Mouse (Mus musculus): ENCODE data around the gene 4930583I09Rik. TPM values are rescaled to one million over a fixed set of nuclear protein-coding genes. Genes with fewer than 3 reads are reported as not detected.

4930583I09Rik gene
- polyA plus RNA-seq (2016; fragmentation: Nextera tagmentation; extraction: Ambion mirVana), result not detected in 2 replicates

DNA sequence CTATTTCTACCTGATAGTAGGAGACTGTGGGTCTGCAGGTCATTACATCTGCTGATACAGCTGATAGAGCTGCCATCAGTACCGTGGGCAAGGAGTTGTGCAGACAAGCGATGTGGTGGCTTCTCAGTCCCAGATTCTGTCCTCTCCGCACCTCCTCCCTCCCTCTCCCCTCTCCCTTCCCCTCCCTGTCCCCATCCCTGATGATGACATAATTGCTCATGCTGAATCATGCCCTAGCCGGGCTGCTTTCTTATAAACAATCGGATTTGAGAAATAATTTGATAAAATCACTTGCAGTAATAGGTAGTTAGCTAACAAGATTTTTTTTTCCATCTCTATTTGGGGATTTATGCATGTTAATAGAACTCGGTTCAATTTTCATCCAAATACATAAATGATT is at the start of gene 4930583I09Rik:
TSS of gene 4930583I09Rik (minus strand) at position 144 of the 400 bp plus-strand sequence.
- 66% methylated on average over 6 of the region's 6 CpGs for WGBS
- Histone ChIP-seq H3K27ac (replicated peaks) (no peak within 1 kb of the TSS), H3K4me1 (peaks cover 12% of the 10 kb centered on the region), H3K9me3 (no peaks in the 10 kb centered on the region), H3K4me3 (no peak within 1 kb of the TSS), H3K36me3 (replicated peaks) (no peaks in the 10 kb centered on the region), H3K27me3 (replicated peaks; ENCODE audit: low read depth, poor library complexity, severe bottlenecking) (no peaks in the 10 kb centered on the region)
- DNase-seq (ENCODE audit: low spot score), result no peak

DNA sequence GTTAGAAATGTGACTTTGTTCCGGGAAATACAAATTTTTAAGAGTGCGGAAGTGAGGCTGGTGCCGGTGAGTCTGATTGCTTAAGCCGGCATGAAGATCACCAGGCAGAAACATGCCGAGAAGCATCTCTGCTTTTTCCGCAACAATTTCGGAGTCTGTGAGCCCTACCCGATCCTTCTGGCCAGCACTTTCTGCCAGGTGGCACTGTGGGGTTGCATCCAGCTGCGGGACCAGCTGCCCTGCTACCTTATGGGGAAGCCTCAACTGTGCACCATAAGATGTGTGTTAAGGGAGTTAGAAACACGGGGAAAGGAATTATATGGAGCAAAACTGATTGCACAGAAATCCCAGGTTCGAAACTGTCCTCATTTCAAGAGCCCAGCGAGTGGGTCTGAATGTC is 40.2 kb upstream of the 4930583I09Rik start:
- WGBS, result 76% methylated on average over 12 of the region's 12 CpGs
- Histone ChIP-seq H3K27ac (replicated peaks) (no peak overlapping the region), H3K4me1 (peaks cover 12% of the 10 kb centered on the region), H3K36me3 (replicated peaks) (no peaks in the 10 kb centered on the region), H3K27me3 (replicated peaks; ENCODE audit: low read depth, poor library complexity, severe bottlenecking) (no peaks in the 10 kb centered on the region), H3K9me3 (no peaks in the 10 kb centered on the region), H3K4me3 (no peak overlapping the region)
- DNase-seq (ENCODE audit: low spot score), result peak; percentile 12

DNA sequence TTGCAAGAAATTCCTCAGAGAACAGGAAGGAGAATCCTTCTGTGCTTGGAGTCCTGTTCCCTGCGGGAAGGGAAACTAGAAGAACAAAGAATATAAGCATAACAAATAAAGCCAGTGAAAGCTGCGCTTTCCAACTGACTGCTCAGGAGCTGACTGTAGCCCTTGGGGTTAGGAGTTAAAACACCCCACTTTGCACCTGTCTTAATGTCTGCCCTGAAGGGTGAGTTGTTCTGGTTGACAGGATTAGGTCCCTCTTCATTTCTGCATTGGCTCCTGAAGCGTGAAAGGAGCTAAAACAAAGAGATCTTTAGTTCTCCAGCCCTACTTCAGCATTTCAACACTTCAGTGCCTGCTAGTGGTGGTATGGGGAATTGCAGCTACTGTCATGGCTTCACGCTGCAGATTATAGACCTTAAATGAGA is 37.8 kb upstream of the 4930583I09Rik start:
- no peak overlapping the region for H3K27ac ChIP-seq (replicated peaks)
- DNase-seq (ENCODE audit: low spot score), result peak; percentile 47
- WGBS, result 16% methylated on average over 4 of the region's 4 CpGs
- no peaks in the 10 kb centered on the region for H3K36me3 ChIP-seq (replicated peaks)
- no peaks in the 10 kb centered on the region for H3K27me3 ChIP-seq (replicated peaks; ENCODE audit: low read depth, poor library complexity, severe bottlenecking)
- H3K4me1 ChIP-seq, result peaks cover 12% of the 10 kb centered on the region
- no peak overlapping the region for H3K4me3 ChIP-seq
- H3K9me3 ChIP-seq, result no peaks in the 10 kb centered on the region

DNA sequence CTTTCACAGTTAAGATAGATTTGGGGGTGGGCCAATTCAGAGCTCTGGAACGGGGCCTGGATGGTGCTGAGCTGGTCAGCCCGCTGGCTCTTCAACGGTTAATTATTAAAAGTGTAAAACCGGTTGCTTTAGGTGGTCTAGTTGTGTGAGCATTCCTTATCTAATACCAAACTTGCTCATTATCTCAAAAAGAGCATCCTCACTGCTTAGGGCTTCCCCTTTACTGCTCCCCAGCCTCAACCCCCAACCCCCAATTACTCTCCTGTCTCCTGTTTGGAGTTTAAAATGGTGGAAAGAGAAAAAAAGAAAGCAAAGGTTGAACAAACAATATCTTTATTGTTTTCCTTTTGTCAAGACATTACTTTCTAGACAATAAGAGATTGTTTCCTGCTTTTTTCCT is 27.9 kb upstream of the 4930583I09Rik start:
- no peak for DNase-seq (ENCODE audit: low spot score)
- H3K4me1 ChIP-seq, result peaks cover 10% of the 10 kb centered on the region; the same call in 1 of the 2 replicates
- WGBS, result 81% methylated on average over 4 of the region's 4 CpGs

DNA sequence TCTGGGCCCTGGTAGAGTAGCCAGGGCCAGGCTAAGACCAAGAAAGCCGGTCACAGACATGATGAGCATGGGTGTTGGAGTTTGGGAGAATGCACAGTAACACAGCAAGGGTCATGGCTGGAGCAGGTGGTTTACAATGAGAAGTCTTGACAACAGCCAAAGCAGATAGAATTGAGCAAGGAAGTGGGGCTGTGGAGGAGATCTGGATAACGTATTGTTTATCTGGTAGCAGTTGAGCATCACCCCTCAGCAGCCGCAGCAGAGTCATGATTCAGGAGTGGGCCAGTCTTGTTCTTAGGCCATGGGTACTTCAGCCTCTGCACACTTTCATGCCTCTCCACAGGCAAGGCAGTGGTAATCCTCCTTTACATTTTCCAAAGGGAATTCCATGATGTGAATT is 25.1 kb upstream of the 4930583I09Rik start:
- Histone ChIP-seq H3K4me3 (no peak overlapping the region), H3K36me3 (replicated peaks) (no peaks in the 10 kb centered on the region), H3K4me1 (peaks cover 10% of the 10 kb centered on the region; the same call in 1 of the 2 replicates), H3K27ac (replicated peaks) (no peak overlapping the region), H3K9me3 (no peaks in the 10 kb centered on the region), H3K27me3 (replicated peaks; ENCODE audit: low read depth, poor library complexity, severe bottlenecking) (no peaks in the 10 kb centered on the region)
- 79% methylated on average over 3 of the region's 3 CpGs for WGBS
- no peak for DNase-seq (ENCODE audit: low spot score)

More for the DNA sequence above, 27.9 kb upstream of the 4930583I09Rik start:
- H3K27ac ChIP-seq (replicated peaks), result no peak overlapping the region
- H3K27me3 ChIP-seq (replicated peaks; ENCODE audit: low read depth, poor library complexity, severe bottlenecking), result no peaks in the 10 kb centered on the region
- H3K9me3 ChIP-seq, result no peaks in the 10 kb centered on the region
- no peak overlapping the region for H3K4me3 ChIP-seq
- no peaks in the 10 kb centered on the region for H3K36me3 ChIP-seq (replicated peaks)

DNA sequence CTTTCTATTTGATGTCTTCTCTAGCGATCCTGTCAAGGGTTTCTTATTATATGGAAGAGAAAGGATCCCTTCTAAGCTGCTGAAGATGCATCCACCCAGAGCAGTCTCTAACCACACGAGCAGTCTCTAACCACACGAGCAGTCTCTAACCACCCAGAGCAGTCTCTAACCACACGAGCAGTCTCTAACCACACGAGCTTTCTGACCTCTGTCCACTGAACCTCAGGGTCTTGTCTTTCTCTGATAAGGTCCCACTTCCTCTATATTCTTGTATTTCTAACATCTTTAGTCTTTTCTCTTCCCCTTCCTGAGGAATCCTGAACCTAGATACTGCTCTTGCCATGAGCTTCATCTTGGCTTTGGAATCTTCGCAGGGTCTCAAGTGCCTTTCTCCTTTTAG is 23.0 kb upstream of the 4930583I09Rik start:
- Histone ChIP-seq H3K27me3 (replicated peaks; ENCODE audit: low read depth, poor library complexity, severe bottlenecking) (no peaks in the 10 kb centered on the region), H3K4me1 (peaks cover 10% of the 10 kb centered on the region; the same call in 1 of the 2 replicates), H3K27ac (replicated peaks) (no peak overlapping the region), H3K9me3 (no peaks in the 10 kb centered on the region), H3K4me3 (no peak overlapping the region), H3K36me3 (replicated peaks) (no peaks in the 10 kb centered on the region)
- no peak for DNase-seq (ENCODE audit: low spot score)
- WGBS, result 83% methylated on average over 6 of the region's 6 CpGs

DNA sequence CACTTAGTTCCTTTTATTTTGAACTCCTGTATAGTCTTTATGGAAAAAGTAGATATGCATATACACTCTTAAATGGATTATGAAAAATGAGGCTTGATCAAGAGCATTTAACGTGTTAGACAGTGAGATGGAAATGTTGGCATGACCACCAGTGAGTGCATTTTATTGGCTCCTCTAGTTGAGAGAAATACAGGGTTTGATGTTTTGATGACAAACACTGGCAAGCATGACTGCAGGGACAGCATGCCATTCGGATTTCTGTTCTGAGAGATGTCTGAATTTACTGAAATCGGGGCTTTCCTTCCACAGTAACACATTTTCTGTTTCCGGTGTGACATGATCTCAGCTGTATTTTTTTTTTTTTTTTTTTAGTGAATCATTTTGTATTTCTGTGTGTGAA is 12.2 kb upstream of the 4930583I09Rik start:
- H3K9me3 ChIP-seq, result no peaks in the 10 kb centered on the region
- H3K27ac ChIP-seq (replicated peaks), result no peak overlapping the region
- no peak overlapping the region for H3K4me3 ChIP-seq
- 79% methylated on average over 4 of the region's 4 CpGs for WGBS
- no peak for DNase-seq (ENCODE audit: low spot score)
- no peaks in the 10 kb centered on the region for H3K4me1 ChIP-seq
- no peaks in the 10 kb centered on the region for H3K27me3 ChIP-seq (replicated peaks; ENCODE audit: low read depth, poor library complexity, severe bottlenecking)
- no peaks in the 10 kb centered on the region for H3K36me3 ChIP-seq (replicated peaks)

DNA sequence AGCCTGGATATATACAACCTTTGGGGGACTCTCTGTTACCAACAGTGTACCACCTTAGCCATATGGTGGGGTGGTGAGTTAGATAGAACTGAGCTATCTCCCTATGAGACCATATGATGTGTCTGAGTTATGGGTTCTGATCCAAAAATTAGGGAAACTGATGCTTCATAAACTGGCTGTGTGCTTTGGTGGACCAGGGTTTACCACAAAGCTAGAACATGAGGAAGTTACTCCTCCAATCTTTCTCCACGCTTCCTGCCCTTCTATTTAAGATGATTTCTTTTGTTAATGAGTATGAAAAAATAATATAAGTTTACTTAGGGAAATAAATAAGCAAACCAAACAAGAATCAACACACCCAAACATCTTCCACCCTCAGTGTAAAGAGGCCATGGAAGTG is 10.8 kb upstream of the 4930583I09Rik start:
- Histone ChIP-seq H3K4me1 (no peaks in the 10 kb centered on the region), H3K36me3 (replicated peaks) (no peaks in the 10 kb centered on the region), H3K27ac (replicated peaks) (no peak overlapping the region), H3K27me3 (replicated peaks; ENCODE audit: low read depth, poor library complexity, severe bottlenecking) (no peaks in the 10 kb centered on the region), H3K9me3 (no peaks in the 10 kb centered on the region), H3K4me3 (no peak overlapping the region)
- no peak for DNase-seq (ENCODE audit: low spot score)
- 93% methylated on average over 1 of the region's 1 CpGs for WGBS

DNA sequence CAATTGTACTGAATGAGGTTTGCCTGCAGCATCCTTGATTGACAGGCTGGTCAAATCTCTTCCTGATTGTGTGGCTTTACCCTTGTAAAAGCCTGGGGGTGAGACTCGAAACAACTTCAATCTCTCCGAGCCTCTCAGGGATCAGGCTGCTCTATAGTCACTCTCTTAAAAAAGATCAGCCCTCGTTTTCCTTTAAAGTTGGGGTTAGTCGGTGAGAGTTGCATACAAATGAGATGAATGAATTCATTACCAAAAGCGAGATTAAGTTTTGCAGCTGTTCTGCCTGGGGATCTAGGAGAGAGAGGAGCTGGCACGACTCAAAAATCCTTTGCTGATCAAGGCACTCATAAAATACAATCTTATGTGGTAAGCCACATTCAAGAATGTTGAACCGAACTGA is 1.0 kb upstream of the 4930583I09Rik start:
- H3K27ac ChIP-seq (replicated peaks), result no peak overlapping the region
- DNase-seq (ENCODE audit: low spot score), result no peak
- H3K27me3 ChIP-seq (replicated peaks; ENCODE audit: low read depth, poor library complexity, severe bottlenecking), result no peaks in the 10 kb centered on the region

DNA sequence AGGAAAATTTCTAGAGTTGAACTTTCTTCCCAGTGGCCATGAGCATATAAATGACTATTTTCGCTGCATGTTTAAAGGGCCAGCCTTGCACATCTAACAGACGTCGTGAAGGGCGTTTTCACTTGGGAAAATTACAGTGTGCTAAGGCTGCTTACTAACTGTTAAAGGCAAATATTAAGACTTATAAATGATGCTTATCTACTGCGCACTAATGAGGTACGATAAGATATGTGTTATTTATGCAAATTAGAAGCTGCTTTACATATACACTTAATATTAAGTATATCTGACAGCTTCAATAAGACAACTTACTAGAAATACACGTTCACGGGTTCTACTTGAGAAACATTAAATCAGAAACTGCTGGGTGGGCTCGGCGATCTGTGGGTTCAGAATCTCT is 481 bp upstream of the 4930583I09Rik start:
- DNase-seq (ENCODE audit: low spot score), result no peak
- Histone ChIP-seq H3K27me3 (replicated peaks; ENCODE audit: low read depth, poor library complexity, severe bottlenecking) (no peaks in the 10 kb centered on the region), H3K9me3 (no peaks in the 10 kb centered on the region), H3K4me3 (no peak overlapping the region), H3K4me1 (peaks cover 12% of the 10 kb centered on the region), H3K36me3 (replicated peaks) (no peaks in the 10 kb centered on the region), H3K27ac (replicated peaks) (no peak overlapping the region)
- 83% methylated on average over 10 of the region's 10 CpGs for WGBS

More for the DNA sequence above, 1.0 kb upstream of the 4930583I09Rik start:
- Histone ChIP-seq H3K4me1 (peaks cover 12% of the 10 kb centered on the region), H3K36me3 (replicated peaks) (no peaks in the 10 kb centered on the region), H3K9me3 (no peaks in the 10 kb centered on the region), H3K4me3 (no peak overlapping the region)
- 21% methylated on average over 7 of the region's 7 CpGs for WGBS

DNA sequence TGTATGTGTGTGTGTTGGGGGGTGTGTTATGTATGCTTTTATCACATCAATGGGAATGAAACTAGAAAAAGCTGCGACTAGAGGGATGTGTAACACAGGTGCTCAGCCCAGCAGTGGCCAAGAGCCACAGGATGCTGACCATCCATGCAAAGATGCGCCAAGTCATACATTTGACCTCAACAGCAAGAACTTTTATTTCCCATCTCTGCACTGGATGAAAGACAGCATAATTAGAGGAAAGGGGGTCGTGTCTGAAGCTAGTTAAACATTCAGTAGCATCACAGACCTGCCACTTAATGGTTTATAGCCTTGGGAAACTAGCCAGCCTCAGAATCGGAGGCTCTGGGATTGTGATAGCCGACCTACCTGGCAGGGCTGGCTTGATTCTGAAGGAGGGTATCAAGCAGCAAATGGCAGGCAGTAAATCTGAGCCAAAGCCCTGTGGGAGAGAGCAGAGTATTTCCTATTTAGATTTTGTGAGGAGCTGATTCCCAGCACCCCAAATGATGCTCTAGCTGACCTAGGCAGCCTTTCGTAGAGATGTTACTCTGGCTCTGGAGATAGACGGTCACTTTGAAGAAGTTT is 1.9 kb downstream of the 4930583I09Rik start:
- DNase-seq (ENCODE audit: low spot score), result no peak
- 85% methylated on average over 7 of the region's 7 CpGs for WGBS
- H3K27me3 ChIP-seq (replicated peaks; ENCODE audit: low read depth, poor library complexity, severe bottlenecking), result no peaks in the 10 kb centered on the region

DNA sequence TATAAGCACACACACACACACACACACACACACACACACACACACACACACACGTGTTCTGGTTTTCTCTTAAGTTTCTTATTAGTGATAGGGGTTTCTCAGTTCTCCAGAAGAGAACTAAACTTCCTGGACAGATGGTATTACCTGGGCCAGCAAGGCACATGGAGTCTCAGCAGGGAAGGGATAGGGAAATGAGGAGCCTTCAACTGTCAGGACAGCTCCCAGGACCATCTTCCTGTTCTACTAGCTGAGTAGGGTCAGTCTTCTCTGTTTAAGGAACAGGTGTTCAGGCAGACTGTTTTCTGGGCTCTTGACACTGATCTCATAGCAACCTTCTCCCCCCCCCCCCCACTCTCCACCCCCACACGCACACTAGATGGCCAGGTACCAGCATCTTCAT is 2.8 kb downstream of the 4930583I09Rik start:
- H3K36me3 ChIP-seq (replicated peaks), result no peaks in the 10 kb centered on the region
- peaks cover 12% of the 10 kb centered on the region for H3K4me1 ChIP-seq
- H3K4me3 ChIP-seq, result no peak overlapping the region
- H3K27me3 ChIP-seq (replicated peaks; ENCODE audit: low read depth, poor library complexity, severe bottlenecking), result no peaks in the 10 kb centered on the region
- H3K9me3 ChIP-seq, result no peaks in the 10 kb centered on the region
- WGBS, result 81% methylated on average over 2 of the region's 2 CpGs
- H3K27ac ChIP-seq (replicated peaks), result no peak overlapping the region
- no peak for DNase-seq (ENCODE audit: low spot score)

More for the DNA sequence above, 1.9 kb downstream of the 4930583I09Rik start:
- no peak overlapping the region for H3K4me3 ChIP-seq
- peaks cover 12% of the 10 kb centered on the region for H3K4me1 ChIP-seq
- no peaks in the 10 kb centered on the region for H3K36me3 ChIP-seq (replicated peaks)
- H3K9me3 ChIP-seq, result no peaks in the 10 kb centered on the region
- no peak overlapping the region for H3K27ac ChIP-seq (replicated peaks)

DNA sequence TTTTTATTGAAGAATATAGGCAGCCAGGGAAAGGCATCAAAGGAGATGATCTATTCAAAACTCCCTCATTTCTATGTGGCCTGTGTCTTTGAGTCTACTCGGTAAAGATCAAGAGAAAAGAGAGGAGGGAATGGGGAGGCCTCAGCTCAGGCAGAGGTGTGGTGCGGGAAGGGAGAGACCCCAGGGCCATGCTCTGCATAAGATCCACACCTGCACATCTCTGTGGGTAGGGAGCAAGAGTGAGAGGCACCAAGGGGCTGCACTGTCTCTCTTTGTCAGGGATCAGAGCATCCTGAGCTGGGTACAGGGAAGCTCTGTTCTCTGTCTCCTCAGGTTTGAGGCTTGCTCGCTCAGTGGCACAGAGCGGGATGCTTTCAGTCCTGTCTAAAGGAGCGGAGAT is 8.4 kb downstream of the 4930583I09Rik start:
- no peaks in the 10 kb centered on the region for H3K36me3 ChIP-seq (replicated peaks)
- no peaks in the 10 kb centered on the region for H3K9me3 ChIP-seq
- no peaks in the 10 kb centered on the region for H3K4me1 ChIP-seq
- DNase-seq (ENCODE audit: low spot score), result no peak
- WGBS, result 88% methylated on average over 5 of the region's 5 CpGs
- no peak overlapping the region for H3K4me3 ChIP-seq
- no peak overlapping the region for H3K27ac ChIP-seq (replicated peaks)
- H3K27me3 ChIP-seq (replicated peaks; ENCODE audit: low read depth, poor library complexity, severe bottlenecking), result no peaks in the 10 kb centered on the region

Data from embryonic facial prominence, embryonic 10.5 days (tissue).